Mouse (Mus musculus) forebrain, embryonic 10.5 days (tissue): ENCODE results near the gene Rsrc1. TPM values are rescaled to one million over a fixed set of nuclear protein-coding genes. Genes with fewer than 3 reads are reported as not detected.
"Not testable (repeated sequence)": the region's sequence is repeated elsewhere in the genome, so short reads cannot be mapped to it uniquely, and the experiment has no call there.

Source experiments
- DNase-seq: peaks from one replicate; pipeline ENCODE4 v3.0.0-alpha.2; 2017; ENCODE audit warnings: low spot score; ENCODE audit errors: extremely low spot score
- H3K27ac ChIP-seq: fragments of 300-500 bp; sonication (generic); 2 replicates; pipeline ENCODE4 v1.5.1; 2016; ENCODE audit warnings: mild to moderate bottlenecking
- H3K27me3 ChIP-seq: fragments of 300-500 bp; sonication (generic); 2 replicates; pipeline ENCODE4 v1.6.1; 2016; ENCODE audit warnings: mild to moderate bottlenecking; ENCODE audit not compliant: poor library complexity, severe bottlenecking
- H3K36me3 ChIP-seq: fragments of 300-500 bp; sonication (generic); replicated peaks from 2 replicates; pipeline ENCODE4 v1.6.1; 2016; ENCODE audit warnings: mild to moderate bottlenecking, moderate library complexity
- H3K4me1 ChIP-seq: fragments of 300-500 bp; sonication (generic); 2 replicates; pipeline ENCODE4 v1.6.1; 2016
- H3K4me3 ChIP-seq: fragments of 300-500 bp; sonication (generic); 2 replicates; pipeline ENCODE4 v1.5.1; 2016; ENCODE audit warnings: mild to moderate bottlenecking, moderate library complexity
- H3K9me3 ChIP-seq: fragments of 300-500 bp; sonication (generic); 2 replicates; pipeline ENCODE4 v1.6.1; 2016; ENCODE audit warnings: mild to moderate bottlenecking, moderate library complexity
- WGBS: fragments of 180-500 bp; shearing (Covaris S2); methylation state at CpG from one replicate; pipeline ENCODE4 v1.1.7; 2016; 5-methylcytosine and 5-hydroxymethylcytosine counted together
- polyA plus RNA-seq: library from polyadenylated mRNA; unstranded; fragments of >200 nt; fragmentation: Nextera tagmentation; extraction: Ambion mirVana; gene quantifications from 2 replicates; pipeline ENCODE4 v1.2.1, GENCODE M21; 2016

Gene Rsrc1
- polyA plus RNA-seq, 1 experiment from 2014 or later: 41.3 TPM

- peaks cover 13% of the 10 kb centered on the region for H3K4me1 ChIP-seq
- no peaks in the 10 kb centered on the region for H3K9me3 ChIP-seq
- peaks cover 21% of the 10 kb centered on the region; the same call in 1 of the 2 replicates for H3K27me3 ChIP-seq
- no peaks in the 10 kb centered on the region for H3K36me3 ChIP-seq
- DNase-seq: peak; percentile 48
- no peak overlapping the region for H3K27ac ChIP-seq
- WGBS: 23% methylated on average over 1 of the region's 1 CpGs
- H3K4me3 ChIP-seq: no peak overlapping the region
Measured at GRCm38 (mm10) chr3:67213047-67213457, 231.9 kb downstream of the Rsrc1 start.

- 32% methylated on average over 3 of the region's 3 CpGs for WGBS
Measured at GRCm38 (mm10) chr3:67232617-67233241, 251.5 kb downstream of the Rsrc1 start.

GRCm38 (mm10) chr3:67242451-67242850 is 261.3 kb downstream of the Rsrc1 start:
- not testable (repeated sequence) for H3K9me3 ChIP-seq, H3K27ac ChIP-seq, H3K36me3 ChIP-seq, H3K27me3 ChIP-seq, DNase-seq, H3K4me3 ChIP-seq, H3K4me1 ChIP-seq
- WGBS: 90% methylated on average over 10 of the region's 10 CpGs

More at GRCm38 (mm10) chr3:67232617-67233241, 251.5 kb downstream of the Rsrc1 start:
- no peak overlapping the region for H3K4me3 ChIP-seq
- H3K27me3 ChIP-seq: no peaks in the 10 kb centered on the region
- no peak overlapping the region for H3K27ac ChIP-seq
- H3K4me1 ChIP-seq: peaks cover 11% of the 10 kb centered on the region
- no peaks in the 10 kb centered on the region for H3K9me3 ChIP-seq
- DNase-seq: no peak
- H3K36me3 ChIP-seq: no peaks in the 10 kb centered on the region

GRCm38 (mm10) chr3:67267448-67267847 is 286.3 kb downstream of the Rsrc1 start:
- H3K27me3 ChIP-seq: no peaks in the 10 kb centered on the region
- H3K36me3 ChIP-seq: no peaks in the 10 kb centered on the region
- H3K27ac ChIP-seq: no peak overlapping the region
- H3K4me3 ChIP-seq: no peak overlapping the region
- H3K9me3 ChIP-seq: no peaks in the 10 kb centered on the region
- no peak for DNase-seq
- 69% methylated on average over 3 of the region's 3 CpGs for WGBS
- no peaks in the 10 kb centered on the region for H3K4me1 ChIP-seq

- 94% methylated on average over 4 of the region's 4 CpGs for WGBS
- no peaks in the 10 kb centered on the region for H3K36me3 ChIP-seq
- no peaks in the 10 kb centered on the region for H3K4me1 ChIP-seq
- no peaks in the 10 kb centered on the region for H3K9me3 ChIP-seq
- no peak for DNase-seq
- no peak overlapping the region for H3K27ac ChIP-seq
- H3K4me3 ChIP-seq: no peak overlapping the region
- no peaks in the 10 kb centered on the region for H3K27me3 ChIP-seq
Measured at GRCm38 (mm10) chr3:67279781-67280180, 298.6 kb downstream of the Rsrc1 start.

GRCm38 (mm10) chr3:67280247-67280646 is 299.1 kb downstream of the Rsrc1 start:
- Histone ChIP-seq H3K36me3 (no peaks in the 10 kb centered on the region), H3K27me3 (no peaks in the 10 kb centered on the region), H3K9me3 (no peaks in the 10 kb centered on the region), H3K4me3 (no peak overlapping the region), H3K4me1 (no peaks in the 10 kb centered on the region), H3K27ac (no peak overlapping the region)
- 88% methylated on average over 3 of the region's 3 CpGs for WGBS
- no peak for DNase-seq

GRCm38 (mm10) chr3:67284039-67284438 is 302.8 kb downstream of the Rsrc1 start:
- DNase-seq: no peak
- Histone ChIP-seq H3K27ac (no peak overlapping the region), H3K9me3 (no peaks in the 10 kb centered on the region), H3K4me1 (no peaks in the 10 kb centered on the region), H3K27me3 (no peaks in the 10 kb centered on the region), H3K4me3 (no peak overlapping the region), H3K36me3 (no peaks in the 10 kb centered on the region)
- 97% methylated on average over 1 of the region's 1 CpGs for WGBS

- H3K27ac ChIP-seq: no peak overlapping the region
- WGBS: 87% methylated on average over 4 of the region's 4 CpGs
- H3K36me3 ChIP-seq: no peaks in the 10 kb centered on the region
- H3K4me1 ChIP-seq: no peaks in the 10 kb centered on the region
- H3K4me3 ChIP-seq: no peak overlapping the region
- no peaks in the 10 kb centered on the region for H3K9me3 ChIP-seq
- DNase-seq: no peak
- no peaks in the 10 kb centered on the region for H3K27me3 ChIP-seq
Measured at GRCm38 (mm10) chr3:67284848-67285247, 303.7 kb downstream of the Rsrc1 start.

- H3K36me3 ChIP-seq: no peaks in the 10 kb centered on the region
- H3K4me1 ChIP-seq: no peaks in the 10 kb centered on the region
- H3K4me3 ChIP-seq: no peak overlapping the region
- DNase-seq: no peak
- H3K27ac ChIP-seq: no peak overlapping the region
- no peaks in the 10 kb centered on the region for H3K9me3 ChIP-seq
- WGBS: 89% methylated on average over 7 of the region's 7 CpGs
- H3K27me3 ChIP-seq: no peaks in the 10 kb centered on the region
Measured at GRCm38 (mm10) chr3:67288664-67289063, 307.5 kb downstream of the Rsrc1 start.

- Histone ChIP-seq H3K9me3 (no peaks in the 10 kb centered on the region), H3K27me3 (no peaks in the 10 kb centered on the region), H3K27ac (no peak overlapping the region), H3K36me3 (no peaks in the 10 kb centered on the region), H3K4me1 (no peaks in the 10 kb centered on the region), H3K4me3 (no peak overlapping the region)
- DNase-seq: no peak
- WGBS: 92% methylated on average over 6 of the region's 6 CpGs
Measured at GRCm38 (mm10) chr3:67289482-67289881, 308.3 kb downstream of the Rsrc1 start.

- no peaks in the 10 kb centered on the region for H3K36me3 ChIP-seq
- H3K27me3 ChIP-seq: no peaks in the 10 kb centered on the region; the same call in 1 of the 2 replicates
- H3K9me3 ChIP-seq: no peaks in the 10 kb centered on the region
- no peak overlapping the region for H3K27ac ChIP-seq
- 61% methylated on average over 2 of the region's 2 CpGs for WGBS
- no peak overlapping the region for H3K4me3 ChIP-seq
- H3K4me1 ChIP-seq: peaks cover 18% of the 10 kb centered on the region
- DNase-seq: no peak
Measured at GRCm38 (mm10) chr3:67308725-67309124, 327.5 kb downstream of the Rsrc1 start.

- Histone ChIP-seq H3K4me1 (peaks cover 18% of the 10 kb centered on the region), H3K36me3 (no peaks in the 10 kb centered on the region), H3K9me3 (no peaks in the 10 kb centered on the region), H3K27me3 (no peaks in the 10 kb centered on the region; the same call in 1 of the 2 replicates), H3K27ac (no peak overlapping the region), H3K4me3 (no peak overlapping the region)
- WGBS: 54% methylated on average over 7 of the region's 7 CpGs
- no peak for DNase-seq
Measured at GRCm38 (mm10) chr3:67309644-67310311, 328.6 kb downstream of the Rsrc1 start.

GRCm38 (mm10) chr3:67311436-67311835 is 330.2 kb downstream of the Rsrc1 start:
- H3K36me3 ChIP-seq: no peaks in the 10 kb centered on the region
- H3K4me3 ChIP-seq: no peak overlapping the region
- peaks cover 18% of the 10 kb centered on the region for H3K4me1 ChIP-seq
- no peaks in the 10 kb centered on the region for H3K9me3 ChIP-seq
- H3K27ac ChIP-seq: no peak overlapping the region
- WGBS: 63% methylated on average over 2 of the region's 2 CpGs
- no peak for DNase-seq
- H3K27me3 ChIP-seq: no peaks in the 10 kb centered on the region; the same call in 1 of the 2 replicates
